Mouse (Mus musculus): ENCODE results near the gene Olfr1306.

Gene Olfr1306

GRCm38 (mm10) chr2:111916171-111916570 lies at the start of gene Olfr1306:
TSS of gene Olfr1306 (minus strand) at chr2:111916271.
- no peak for DNase-seq (ENCODE audit: low spot score)

DNA sequence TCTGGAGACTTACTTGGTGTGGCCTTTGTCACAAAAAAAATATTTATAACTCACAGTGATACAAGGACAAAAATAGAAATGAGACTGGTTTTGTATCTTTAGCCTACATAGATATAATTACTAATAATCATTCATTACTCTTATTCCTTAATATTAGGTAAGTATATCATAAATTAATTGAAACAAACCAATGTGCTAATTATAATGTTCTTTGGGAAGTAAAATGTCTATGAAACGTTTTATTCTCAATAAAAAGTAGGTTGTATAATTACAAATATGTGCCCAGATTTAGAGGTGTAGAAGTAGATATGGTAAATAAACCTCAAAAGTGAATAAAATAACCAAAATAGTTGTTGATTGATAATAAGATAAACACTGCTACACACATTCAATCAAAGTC lies 48.8 kb upstream of the Olfr1306 start, which contains the start of gene Olfr1308:
Gene Olfr1308 (minus strand): TSS at position 101 of the 400 bp plus-strand sequence.
- no peak for DNase-seq (ENCODE audit: low spot score)

DNA sequence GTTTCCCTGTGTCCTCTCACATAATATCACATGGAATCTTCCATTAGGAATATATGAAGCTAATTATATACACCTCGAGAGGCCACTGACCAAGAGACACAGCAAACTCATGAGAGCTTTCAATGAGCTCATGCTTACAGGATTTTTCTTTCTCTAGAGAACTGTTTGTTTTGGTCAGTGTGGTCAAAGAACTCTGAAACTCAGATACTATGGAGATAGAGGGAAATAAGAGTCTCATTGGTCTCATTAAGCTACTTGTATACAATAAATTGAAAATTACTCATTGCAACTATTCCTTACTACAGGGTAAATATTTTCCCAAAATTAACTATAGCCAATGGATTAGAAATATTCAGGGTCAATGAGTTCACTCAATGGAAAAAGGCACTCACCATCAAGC lies 33.3 kb upstream of the Olfr1306 start, which contains the start of gene Olfr1307:
Gene Olfr1307 (minus strand): TSS at position 101 of the 400 bp plus-strand sequence.
- no peak for DNase-seq (ENCODE audit: low spot score)

GRCm38 (mm10) chr2:111877049-111877448 lies 39.0 kb downstream of the Olfr1306 start, which contains the start of gene Olfr1305:
TSS of gene Olfr1305 (minus strand) at chr2:111877149.
- DNase-seq (ENCODE audit: low spot score) = no peak

All from layer of hippocampus, adult 9-10 months (tissue).